Mouse (Mus musculus) activated CD4-positive, CD25-positive, alpha-beta regulatory T cell (primary cell): ENCODE measurements around the gene Prl3c1. TPM values are rescaled to one million over a fixed set of nuclear protein-coding genes. Genes with fewer than 3 reads are reported as not detected.

Experiments used
- polyA plus RNA-seq, 2 experiments: library from polyadenylated mRNA; unstranded; fragments of 100-300 nt; shearing (Covaris generic); gene quantifications; one replicate each; pipeline ENCODE4 v1.2.1; 2017

Prl3c1 gene
- not detected for polyA plus RNA-seq

GRCm38 (mm10) chr13:27196359-27196758 is at the start of gene Prl3c1:
Gene Prl3c1 (plus strand): TSS chr13:27196659.

GRCm38 (mm10) chr13:27156490-27156889 is 40.0 kb upstream of the Prl3c1 start, which contains the start of gene Prl3d3:
Gene Prl3d3 (plus strand): TSS chr13:27156790.

GRCm38 (mm10) chr13:27241547-27241946 is 45.1 kb downstream of the Prl3c1 start, which contains the start of gene Prl3b1:
Gene Prl3b1 (plus strand): TSS chr13:27241847.

Other genes with a start within 250 kb of the Prl3c1 start
- gene Prl, start 139.1 kb upstream of the Prl3c1 start, polyA plus RNA-seq = under 1 TPM in 1 of 2 experiments, not detected in 1; 0.23 TPM
- not detected for gene Prl3d1, start 102.5 kb upstream of the Prl3c1 start, polyA plus RNA-seq
- gene Prl3d2, start 75.0 kb upstream of the Prl3c1 start, polyA plus RNA-seq = not detected
- not detected for gene Prl3d3, start 39.9 kb upstream of the Prl3c1 start, polyA plus RNA-seq
- gene Prl3b1, start 45.2 kb downstream of the Prl3c1 start, polyA plus RNA-seq = not detected
- gene Prl3a1, start 62.8 kb downstream of the Prl3c1 start, polyA plus RNA-seq = not detected
- gene Prl6a1, start 116.0 kb downstream of the Prl3c1 start, polyA plus RNA-seq = not detected
- not detected for gene Prl8a2, start 149.0 kb downstream of the Prl3c1 start, polyA plus RNA-seq
- gene Prl2b1, start 194.2 kb downstream of the Prl3c1 start, polyA plus RNA-seq = not detected
- gene Prl8a6, start 242.0 kb downstream of the Prl3c1 start, polyA plus RNA-seq = not detected